ENCODE assay signal across 17 mouse cellular contexts in the genomic region with DNA sequence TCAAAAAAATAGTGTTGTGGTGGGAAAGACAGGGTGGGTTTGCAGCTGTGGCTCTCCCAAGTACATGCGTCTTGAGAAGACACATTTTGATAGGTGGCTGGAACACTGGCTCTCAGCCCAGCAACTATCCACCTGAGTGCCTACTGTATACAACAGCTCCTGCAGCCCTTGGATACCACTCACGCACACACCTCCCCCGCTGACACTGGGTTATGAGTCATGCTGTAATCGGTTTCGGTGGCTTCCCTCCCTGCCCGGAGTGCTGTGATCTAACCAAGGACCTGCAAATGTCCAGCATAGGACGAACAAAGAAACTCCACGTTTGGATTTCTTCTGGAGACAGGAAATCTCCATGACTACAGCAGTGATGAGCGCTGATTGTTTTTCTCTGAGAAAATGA.
A peak's percentile ranks its signal among the peaks of the same experiment; 100 is the strongest.
DNase-seq lines count a peak whose midpoint lies in the region; ATAC-seq and TF ChIP-seq lines count a peak whose summit lies in the region.
"Had no signal": no experiment of that assay in that cellular context is flagged by ENCODE, and none has a peak within 500 bp of the region (broad histone marks: within the 10 kb centered on the region; RNA-seq: fewer than 3 reads in every experiment).

No protein-coding gene starts in this region.

- no peak overlapping the region for H3K4me2 ChIP-seq in hindbrain, postnatal 0 days (ENCODE audit: low read depth, low read length)
- no peak overlapping the region for H3K4me2 ChIP-seq in hindbrain, embryonic 12.5 days (replicated peaks)
- H3K4me2 ChIP-seq: limb, embryonic 13.5 days had no signal

- H3K36me3 ChIP-seq in hindbrain, postnatal 0 days (ENCODE audit: insufficient read depth, low read length), result no peaks in the 10 kb centered on the region
- no peaks in the 10 kb centered on the region for H3K36me3 ChIP-seq in hindbrain, embryonic 12.5 days
- H3K36me3 ChIP-seq: heart, embryonic 10.5 days; limb, embryonic 13.5 days had no signal

- no peak for DNase-seq in hindbrain, postnatal 0 days (ENCODE audit: low spot score)
- DNase-seq in 3T3-L1 (ENCODE audit: low read depth, low spot score), result peak; percentile 60
- DNase-seq in MN1 (ENCODE audit: low spot score), result peak; percentile 61
- peak; percentile 9 for DNase-seq in adrenal gland, postnatal 14 days
- DNase-seq in yolk sac, embryonic 10.5 days (ENCODE audit: low spot score), result no peak
- DNase-seq in left cerebral cortex, postnatal 14 days (ENCODE audit: low spot score in 2 of 2), result no peak
- DNase-seq in heart, postnatal 25 days (ENCODE audit: low spot score), result no peak
- DNase-seq: cerebellum, postnatal 10 days; heart, postnatal 10 days; kidney, adult 18-20 months; thymus, postnatal 25 days had no signal

- TF ChIP-seq CTCF in hindbrain, postnatal 0 days (IDR thresholded peaks at IDR 0.05; ENCODE audit: low read depth), result no peak

- H3K27ac ChIP-seq in hindbrain, postnatal 0 days, result no peak overlapping the region
- no peak overlapping the region for H3K27ac ChIP-seq in hindbrain, embryonic 12.5 days
- H3K27ac ChIP-seq: heart, embryonic 10.5 days; kidney, postnatal 0 days; limb, embryonic 13.5 days; liver, embryonic 14.5 days had no signal

- no peaks in the 10 kb centered on the region for H3K27me3 ChIP-seq in hindbrain, postnatal 0 days (ENCODE audit: insufficient read depth, low read length)
- H3K27me3 ChIP-seq in hindbrain, embryonic 12.5 days, result no peaks in the 10 kb centered on the region
- H3K27me3 ChIP-seq: limb, embryonic 13.5 days had no signal

- H3K9me3 ChIP-seq in hindbrain, postnatal 0 days (ENCODE audit: low read length), result no peaks in the 10 kb centered on the region
- no peaks in the 10 kb centered on the region for H3K9me3 ChIP-seq in hindbrain, embryonic 12.5 days (replicated peaks)
- H3K9me3 ChIP-seq: heart, embryonic 10.5 days; limb, embryonic 13.5 days had no signal

- ATAC-seq in hindbrain, postnatal 0 days, result peak; percentile 64; the same call in 1 of the 2 replicates
- no peak for ATAC-seq in hindbrain, embryonic 12.5 days (ENCODE audit: low FRiP score)
- ATAC-seq: CD4-positive, CD25-positive, alpha-beta regulatory T cell, adult 4 months had no signal

- 0 out of 2 replicates have a peak, but pooled peaks cover 4% of the 10 kb centered on the region for H3K4me1 ChIP-seq in hindbrain, postnatal 0 days (ENCODE audit: insufficient read depth, low read length)
- no peaks in the 10 kb centered on the region for H3K4me1 ChIP-seq in hindbrain, embryonic 12.5 days
- H3K4me1 ChIP-seq: heart, embryonic 10.5 days had no signal

- no peak overlapping the region for H3K4me3 ChIP-seq in hindbrain, postnatal 0 days (ENCODE audit: low read length)
- H3K4me3 ChIP-seq in hindbrain, embryonic 12.5 days, result no peak overlapping the region
- H3K4me3 ChIP-seq: heart, embryonic 10.5 days; limb, embryonic 13.5 days had no signal

- intact Hi-C loops in left cerebral cortex, postnatal 14 days (cut with DNase I), result no loop called here
- intact Hi-C loops in heart, postnatal 25 days (cut with DNase I), result no loop called here

- WGBS in hindbrain, postnatal 0 days, result 34% methylated on average over 9 of the region's 9 CpGs
- WGBS in hindbrain, embryonic 12.5 days, result 65% methylated on average over 9 of the region's 9 CpGs

- no peak overlapping the region for H3K9ac ChIP-seq in hindbrain, postnatal 0 days (replicated peaks; ENCODE audit: low read length)
- H3K9ac ChIP-seq in hindbrain, embryonic 12.5 days, result no peak overlapping the region
- H3K9ac ChIP-seq: limb, embryonic 13.5 days; liver, embryonic 14.5 days had no signal

Comparison
In these comparisons a context has a peak if more than half of its experiments do, and no peak if none do; other contexts are left out.
1. DNase-seq: peak in 3T3-L1 (single experiment), MN1 (single experiment) and adrenal gland, postnatal 14 days (single experiment); none in hindbrain, postnatal 0 days (single experiment), yolk sac, embryonic 10.5 days (single experiment), left cerebral cortex, postnatal 14 days (0 of 2) and heart, postnatal 25 days (single experiment).